Comparison of ENCODE assay signal across 8 mouse cellular contexts in genomic region chr13:62382952-62383351, GRCm38 (mm10). TPM values are rescaled to one million over a fixed set of nuclear protein-coding genes. Genes with fewer than 3 reads are reported as not detected.
DNase-seq lines count a peak whose midpoint lies in the region; ATAC-seq and TF ChIP-seq lines count a peak whose summit lies in the region.
"Not testable (repeated sequence)": the region's sequence is repeated elsewhere in the genome, so short reads cannot be mapped to it uniquely, and the experiment has no call there.

Gene Gm3604 (minus strand): TSS chr13:62383177.

- not testable (repeated sequence) for H3K9me3 ChIP-seq in ES-Bruce4 (replicated peaks; ENCODE audit: control insufficient read depth, insufficient read depth, low read length, poor library complexity, severe bottlenecking); liver, embryonic 16.5 days (replicated peaks; ENCODE audit: control insufficient read depth, low read length); neural tube, embryonic 11.5 days (ENCODE audit: control insufficient read depth, low read length); stomach, embryonic 16.5 days (replicated peaks; ENCODE audit: control insufficient read depth, low read length)

- not testable (repeated sequence) for H3K4me1 ChIP-seq in ES-Bruce4 (ENCODE audit: control insufficient read depth, insufficient read depth, low read length); liver, embryonic 16.5 days (ENCODE audit: control insufficient read depth, low read depth, low read length); neural tube, embryonic 11.5 days (ENCODE audit: control insufficient read depth, insufficient read depth, low read length); stomach, embryonic 16.5 days (ENCODE audit: control insufficient read depth, insufficient read depth, low read length)

- peak within 1 kb of the TSS; percentile 76 for H3K27ac ChIP-seq in ES-Bruce4 (ENCODE audit: insufficient read depth, low read length)
- not testable (repeated sequence) for H3K27ac ChIP-seq in layer of hippocampus, adult 2 months; liver, embryonic 16.5 days (ENCODE audit: low read length); neural tube, embryonic 11.5 days (ENCODE audit: low read depth, low read length); stomach, embryonic 16.5 days (ENCODE audit: low read length)

- H3K4me2 ChIP-seq in liver, embryonic 16.5 days (ENCODE audit: low read depth, low read length) = peak within 1 kb of the TSS; percentile 54
- H3K4me2 ChIP-seq in neural tube, embryonic 11.5 days (ENCODE audit: low read depth) = peak within 1 kb of the TSS; percentile 32
- peak within 1 kb of the TSS; percentile 42 for H3K4me2 ChIP-seq in stomach, embryonic 16.5 days (ENCODE audit: low read depth, low read length)

- peak within 1 kb of the TSS; percentile 76 for H3K4me3 ChIP-seq in ES-Bruce4 (ENCODE audit: low read depth, low read length)
- H3K4me3 ChIP-seq in layer of hippocampus, adult 2 months = peak within 1 kb of the TSS; percentile 23; the same call in 1 of the 2 replicates
- H3K4me3 ChIP-seq in liver, embryonic 16.5 days (ENCODE audit: low read depth, low read length) = peak within 1 kb of the TSS; percentile 64
- H3K4me3 ChIP-seq in neural tube, embryonic 11.5 days (ENCODE audit: low read depth, low read length) = peak within 1 kb of the TSS; percentile 35
- peak within 1 kb of the TSS; percentile 51 for H3K4me3 ChIP-seq in stomach, embryonic 16.5 days (replicated peaks; ENCODE audit: low read length)

- not testable (repeated sequence) for H3K36me3 ChIP-seq in ES-Bruce4 (ENCODE audit: control insufficient read depth, insufficient read depth, low read length, poor library complexity, severe bottlenecking); liver, embryonic 16.5 days (ENCODE audit: control insufficient read depth, insufficient read depth); neural tube, embryonic 11.5 days (ENCODE audit: control insufficient read depth, insufficient read depth, low read length); stomach, embryonic 16.5 days (ENCODE audit: control insufficient read depth, insufficient read depth, low read length)

- peak; percentile 2 for DNase-seq in cerebellum, adult 11-12 months
- DNase-seq in forelimb bud, embryonic 11.5 days (ENCODE audit: low read depth, low spot score) = peak; percentile 14
- DNase-seq in layer of hippocampus, adult 2 months (ENCODE audit: low spot score in 2 of 2) = peak; percentile 2 to 9
- peak; percentile 43 for DNase-seq in neural tube, embryonic 11.5 days (ENCODE audit: low spot score)

- ATAC-seq in hematopoietic stem cell, adult 5-6 weeks (replicated peaks in 1 of 2; ENCODE audit: insufficient read depth in 1 of 2, low FRiP score in 2 of 2, low TSS enrichment in 1 of 2, low read depth in 1 of 2, poor library complexity in 2 of 2, severe bottlenecking in 2 of 2) = peak; percentile 88 to 95
- ATAC-seq in liver, embryonic 16.5 days (ENCODE audit: low read depth) = 0 out of 2 replicates have a peak, but pooled peaks have one; percentile 32
- ATAC-seq in neural tube, embryonic 11.5 days (ENCODE audit: insufficient read depth, low FRiP score, low TSS enrichment); stomach, embryonic 16.5 days (ENCODE audit: insufficient read depth, low FRiP score): not testable (repeated sequence)

- H3K9ac ChIP-seq in ES-Bruce4 (ENCODE audit: low read depth, poor library complexity, severe bottlenecking) = peak within 1 kb of the TSS; percentile 81
- peak within 1 kb of the TSS; percentile 59; the same call in 1 of the 2 replicates for H3K9ac ChIP-seq in liver, embryonic 16.5 days (ENCODE audit: low read depth, low read length)
- H3K9ac ChIP-seq in neural tube, embryonic 11.5 days (ENCODE audit: low read length) = peak within 1 kb of the TSS; percentile 37; the same call in 1 of the 2 replicates
- peak within 1 kb of the TSS; percentile 58; the same call in 1 of the 2 replicates for H3K9ac ChIP-seq in stomach, embryonic 16.5 days (ENCODE audit: low read length)

- TF ChIP-seq EP300 in ES-Bruce4 (IDR thresholded peaks at IDR 0.05; ENCODE audit: insufficient read depth, low read depth, low read length) = not testable (repeated sequence)

- not testable (repeated sequence) for TF ChIP-seq POLR2A in ES-Bruce4 (IDR thresholded peaks at IDR 0.05; ENCODE audit: insufficient read depth, low read length)

- H3K27me3 ChIP-seq in ES-Bruce4 (ENCODE audit: control insufficient read depth, insufficient read depth, low read length, poor library complexity, severe bottlenecking); liver, embryonic 16.5 days (ENCODE audit: control insufficient read depth, insufficient read depth, low read depth, low read length); neural tube, embryonic 11.5 days (ENCODE audit: control insufficient read depth, insufficient read depth, low read length); stomach, embryonic 16.5 days (ENCODE audit: control insufficient read depth, insufficient read depth, low read length): not testable (repeated sequence)

- WGBS in liver, embryonic 16.5 days (ENCODE audit: insufficient replicate concordance) = 4% methylated on average over 13 of the region's 13 CpGs
- WGBS in neural tube, embryonic 11.5 days = 10% methylated on average over 13 of the region's 13 CpGs
- WGBS in stomach, embryonic 16.5 days = 8% methylated on average over 13 of the region's 13 CpGs

- not testable (repeated sequence) for TF ChIP-seq CTCF in ES-Bruce4 (IDR thresholded peaks at IDR 0.05; ENCODE audit: low read depth, low read length); layer of hippocampus, adult 2 months (conservative IDR thresholded peaks at IDR 0.05)

RNA-seq across cellular contexts. Expression of gene Gm3604, which starts in this region (rescaled TPM):
- 11.4 and 12.6 TPM in 2 replicates for polyA plus RNA-seq in ES-Bruce4 (2011; ENCODE audit: insufficient read depth, insufficient read length, low read depth, missing spikeins)
- 9.5 and 10.4 TPM in 2 replicates for total RNA-seq in hematopoietic stem cell, adult 5-6 weeks (2017)
- total RNA-seq in layer of hippocampus, adult 2 months (2021) = under 1 TPM; 0.71 to 0.72 TPM
- 2.2 and 2.5 TPM in 2 replicates for polyA plus RNA-seq in liver, embryonic 16.5 days (2015; fragmentation: Nextera tagmentation; extraction: Ambion mirVana)
- polyA plus RNA-seq in neural tube, embryonic 11.5 days (2014; fragmentation: Nextera tagmentation; extraction: Ambion mirVana) = 3.7 and 4.6 TPM in 2 replicates
- 3.9 and 4.1 TPM in 2 replicates for polyA plus RNA-seq in stomach, embryonic 16.5 days (2015; fragmentation: Nextera tagmentation; extraction: Ambion mirVana)

Comparison
In these comparisons a context has a peak if more than half of its experiments do, and no peak if none do; other contexts are left out.
1. Peak in DNase-seq and H3K4me3 ChIP-seq in layer of hippocampus, adult 2 months; RNA of the gene not detected or under 1 TPM.
2. H3K4me3 ChIP-seq: peak in every context shown above with its lines; median percentile 76 in ES-Bruce4; 64 in liver, embryonic 16.5 days; 51 in stomach, embryonic 16.5 days; 35 in neural tube, embryonic 11.5 days; 23 in layer of hippocampus, adult 2 months.